Mouse (Mus musculus) limb, embryonic 11.5 days (tissue): ENCODE results near the gene Plcb3. TPM values are rescaled to one million over a fixed set of nuclear protein-coding genes. Genes with fewer than 3 reads are reported as not detected.

ENCODE experiments used
- ATAC-seq: fragments of 200-750 bp; cut with Nextera tagmentation; 2 replicates; pipeline ENCODE4 v1.8.0; 2017; ENCODE audit warnings: low read depth; ENCODE audit not compliant: insufficient number of reproducible peaks, low FRiP score, low TSS enrichment
- DNase-seq: peaks from one replicate; pipeline ENCODE4 v3.0.0-alpha.2; 2015; ENCODE audit warnings: low spot score
- H3K27ac ChIP-seq: fragments of 300-500 bp; sonication (generic); replicated peaks from 2 replicates; pipeline ENCODE4 v1.5.1; 2014; ENCODE audit warnings: low read depth, mild to moderate bottlenecking, low read length
- H3K27me3 ChIP-seq: fragments of 300-500 bp; sonication (generic); 2 replicates; pipeline ENCODE4 v1.6.1; 2014; ENCODE audit warnings: mild to moderate bottlenecking, low read length, mixed read lengths; ENCODE audit not compliant: control insufficient read depth, insufficient read depth
- H3K36me3 ChIP-seq: fragments of 300-500 bp; sonication (generic); 2 replicates; pipeline ENCODE4 v1.6.1; 2014; ENCODE audit warnings: mild to moderate bottlenecking, low read length, moderate library complexity, mixed read lengths; ENCODE audit not compliant: control insufficient read depth, insufficient read depth
- H3K4me1 ChIP-seq: fragments of 300-500 bp; sonication (generic); 2 replicates; pipeline ENCODE4 v1.6.1; 2014; ENCODE audit warnings: low read length, mixed read lengths; ENCODE audit not compliant: control insufficient read depth, insufficient read depth
- H3K4me2 ChIP-seq: fragments of 300-500 bp; sonication (generic); 2 replicates; pipeline ENCODE4 v1.6.1; 2014; ENCODE audit warnings: low read depth, mild to moderate bottlenecking, moderate library complexity; ENCODE audit not compliant: severe bottlenecking
- H3K4me3 ChIP-seq: fragments of 300-500 bp; sonication (generic); 2 replicates; pipeline ENCODE4 v1.5.1; 2014; ENCODE audit warnings: low read depth, low read length
- H3K9ac ChIP-seq: fragments of 300-500 bp; sonication (generic); 2 replicates; pipeline ENCODE4 v1.6.1; 2014; ENCODE audit warnings: mild to moderate bottlenecking, low read length
- H3K9me3 ChIP-seq: fragments of 300-500 bp; sonication (generic); 2 replicates; pipeline ENCODE4 v1.6.1; 2016; ENCODE audit warnings: low read length; ENCODE audit not compliant: control insufficient read depth
- WGBS: fragments of 180-500 bp; shearing (Covaris S2); extraction: QIAGEN DNeasy Blood & Tissue Kit; methylation state at CpG from one replicate; pipeline ENCODE4 v1.1.7; 2014; 5-methylcytosine and 5-hydroxymethylcytosine counted together
- polyA plus RNA-seq: library from polyadenylated mRNA; unstranded; fragments of >200 nt; fragmentation: Nextera tagmentation; extraction: Ambion mirVana; gene quantifications from 2 replicates; pipeline ENCODE4 v1.2.1, GENCODE M21; 2014

The Plcb3 gene
- polyA plus RNA-seq, 1 experiment from 2014 or later = 24.4 TPM

GRCm38 (mm10) chr19:6951994-6952711 is 24.1 kb downstream of the Plcb3 start:
- peak overlapping the region; percentile 79 for H3K4me2 ChIP-seq
- WGBS = 3% methylated on average over 31 of the region's 31 CpGs
- ATAC-seq = 0 out of 2 replicates have a peak, but pooled peaks have one; percentile 4
- peaks cover 9% of the 10 kb centered on the region; the same call in 1 of the 2 replicates for H3K4me1 ChIP-seq
- H3K4me3 ChIP-seq = peak overlapping the region; percentile 63
- peak overlapping the region; percentile 90 for H3K27ac ChIP-seq
- no peaks in the 10 kb centered on the region for H3K9me3 ChIP-seq
- H3K27me3 ChIP-seq = no peaks in the 10 kb centered on the region
- DNase-seq = peak; percentile 66
- H3K9ac ChIP-seq = peak overlapping the region; percentile 84
- peaks cover 5% of the 10 kb centered on the region; the same call in 1 of the 2 replicates for H3K36me3 ChIP-seq

- no peaks in the 10 kb centered on the region for H3K27me3 ChIP-seq
- WGBS = under 1% methylated on average over 35 of the region's 35 CpGs
- DNase-seq = peak; percentile 89
- peak overlapping the region; percentile 63 for H3K4me3 ChIP-seq
- peak; percentile 75 for ATAC-seq
- H3K27ac ChIP-seq = peak overlapping the region; percentile 90
- peaks cover 5% of the 10 kb centered on the region; the same call in 1 of the 2 replicates for H3K36me3 ChIP-seq
- H3K9me3 ChIP-seq = no peaks in the 10 kb centered on the region
- peaks cover 9% of the 10 kb centered on the region; the same call in 1 of the 2 replicates for H3K4me1 ChIP-seq
- H3K9ac ChIP-seq = peak overlapping the region; percentile 84
- H3K4me2 ChIP-seq = peak overlapping the region; percentile 79
Observed at GRCm38 (mm10) chr19:6951381-6951968, 24.8 kb downstream of the Plcb3 start.

GRCm38 (mm10) chr19:6950613-6951153 is 25.6 kb downstream of the Plcb3 start:
- peaks cover 9% of the 10 kb centered on the region; the same call in 1 of the 2 replicates for H3K4me1 ChIP-seq
- no peaks in the 10 kb centered on the region for H3K27me3 ChIP-seq
- H3K9ac ChIP-seq = peak overlapping the region; percentile 84
- H3K4me3 ChIP-seq = peak overlapping the region; percentile 63
- under 1% methylated on average over 28 of the region's 28 CpGs for WGBS
- peak; percentile 15; the same call in 1 of the 2 replicates for ATAC-seq
- no peaks in the 10 kb centered on the region for H3K9me3 ChIP-seq
- H3K36me3 ChIP-seq = peaks cover 5% of the 10 kb centered on the region; the same call in 1 of the 2 replicates
- peak overlapping the region; percentile 90 for H3K27ac ChIP-seq
- H3K4me2 ChIP-seq = peak overlapping the region; percentile 79
- peak; percentile 75 for DNase-seq

GRCm38 (mm10) chr19:6949951-6950350 is 26.3 kb downstream of the Plcb3 start:
- no peak for ATAC-seq
- WGBS = 74% methylated on average over 5 of the region's 5 CpGs

GRCm38 (mm10) chr19:6949532-6949931 is 26.7 kb downstream of the Plcb3 start:
- Histone ChIP-seq H3K27ac (no peak overlapping the region), H3K4me3 (no peak overlapping the region), H3K36me3 (no peaks in the 10 kb centered on the region), H3K9ac (no peak overlapping the region), H3K4me1 (peaks cover 9% of the 10 kb centered on the region; the same call in 1 of the 2 replicates), H3K4me2 (no peak overlapping the region), H3K27me3 (no peaks in the 10 kb centered on the region), H3K9me3 (no peaks in the 10 kb centered on the region)
- DNase-seq (no peak), ATAC-seq (no peak)
- 94% methylated on average over 5 of the region's 5 CpGs for WGBS

More at GRCm38 (mm10) chr19:6949951-6950350, 26.3 kb downstream of the Plcb3 start:
- Histone ChIP-seq H3K9ac (no peak overlapping the region), H3K27ac (no peak overlapping the region), H3K27me3 (no peaks in the 10 kb centered on the region), H3K9me3 (no peaks in the 10 kb centered on the region), H3K4me1 (peaks cover 9% of the 10 kb centered on the region; the same call in 1 of the 2 replicates), H3K36me3 (peaks cover 3% of the 10 kb centered on the region; the same call in 1 of the 2 replicates), H3K4me2 (peak overlapping the region; percentile 79), H3K4me3 (0 out of 2 replicates have a peak overlapping the region, but pooled peaks have one; percentile 63)
- DNase-seq = no peak

GRCm38 (mm10) chr19:6948186-6948585 is 28.1 kb downstream of the Plcb3 start:
- no peak for DNase-seq
- Histone ChIP-seq H3K36me3 (no peaks in the 10 kb centered on the region), H3K9ac (no peak overlapping the region), H3K27me3 (no peaks in the 10 kb centered on the region), H3K4me3 (no peak overlapping the region), H3K4me1 (peaks cover 9% of the 10 kb centered on the region; the same call in 1 of the 2 replicates), H3K4me2 (no peak overlapping the region), H3K27ac (no peak overlapping the region), H3K9me3 (no peaks in the 10 kb centered on the region)
- ATAC-seq = no peak
- WGBS = 88% methylated on average over 4 of the region's 4 CpGs

GRCm38 (mm10) chr19:6947742-6948141 is 28.5 kb downstream of the Plcb3 start:
- Histone ChIP-seq H3K4me2 (no peak overlapping the region), H3K36me3 (no peaks in the 10 kb centered on the region), H3K4me3 (no peak overlapping the region), H3K9ac (no peak overlapping the region), H3K4me1 (peaks cover 12% of the 10 kb centered on the region), H3K27me3 (no peaks in the 10 kb centered on the region), H3K27ac (no peak overlapping the region), H3K9me3 (no peaks in the 10 kb centered on the region)
- WGBS = 63% methylated on average over 4 of the region's 4 CpGs
- DNase-seq (no peak), ATAC-seq (no peak)

GRCm38 (mm10) chr19:6943709-6944108 is 32.6 kb downstream of the Plcb3 start:
- ATAC-seq = no peak
- Histone ChIP-seq H3K27me3 (no peaks in the 10 kb centered on the region), H3K4me2 (no peak overlapping the region), H3K36me3 (no peaks in the 10 kb centered on the region), H3K9ac (no peak overlapping the region), H3K4me3 (no peak overlapping the region), H3K4me1 (peaks cover 13% of the 10 kb centered on the region), H3K9me3 (no peaks in the 10 kb centered on the region), H3K27ac (no peak overlapping the region)
- DNase-seq = no peak
- WGBS = 88% methylated on average over 6 of the region's 6 CpGs
